Mouse (Mus musculus) adrenal gland (tissue): Measurements from ENCODE around the gene Ankrd52.

ENCODE experiments used
- intact Hi-C: fragments of 180-260 bp; cut with DNase I; formaldehyde crosslinking; loops from one replicate; pipeline ENCODE4 v1.15.1; 2025

Ankrd52 gene

DNA sequence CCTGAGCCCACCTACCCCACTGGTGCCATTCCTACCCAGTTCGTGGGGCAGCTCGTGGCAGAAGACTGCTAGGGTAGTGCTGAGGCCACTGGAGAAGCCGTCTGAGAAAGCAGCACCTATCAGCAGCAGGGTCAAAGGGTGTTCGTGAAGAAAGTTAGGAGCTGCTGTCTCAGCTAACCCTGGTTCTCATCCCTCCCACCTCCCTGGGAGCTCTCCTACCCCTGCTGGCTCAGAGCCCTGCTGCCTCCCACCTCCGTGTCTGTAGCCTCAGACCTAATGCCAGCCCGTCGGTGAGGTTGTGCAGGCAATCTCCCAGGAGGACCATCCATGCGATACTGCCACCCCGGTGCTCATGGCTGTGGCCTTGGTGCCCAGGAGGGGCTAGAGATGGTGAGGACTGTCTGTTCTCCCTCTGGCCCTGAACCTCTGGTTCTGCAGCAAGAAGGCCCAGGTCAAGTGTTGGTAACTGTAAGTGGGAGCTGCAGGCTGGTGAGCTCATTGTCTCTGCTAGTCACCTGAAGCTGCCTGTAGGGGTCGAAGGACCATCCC, 19.9 kb downstream of the Ankrd52 start:
- intact Hi-C loops, result no loop called here

- intact Hi-C loops, result no loop called here
Observed at GRCm38 (mm10) chr10:128397466-128397865, 20.6 kb downstream of the Ankrd52 start.

- intact Hi-C loops, result no loop called here
Observed at GRCm38 (mm10) chr10:128400338-128400737, 23.4 kb downstream of the Ankrd52 start.

GRCm38 (mm10) chr10:128401056-128401455, 24.1 kb downstream of the Ankrd52 start, which contains the start of gene Slc39a5:
Gene Slc39a5, minus strand, starts transcription at chr10:128401229.
- intact Hi-C loops, result no loop called here

GRCm38 (mm10) chr10:128401638-128402037, 24.7 kb downstream of the Ankrd52 start:
- intact Hi-C loops, result no loop called here

DNA sequence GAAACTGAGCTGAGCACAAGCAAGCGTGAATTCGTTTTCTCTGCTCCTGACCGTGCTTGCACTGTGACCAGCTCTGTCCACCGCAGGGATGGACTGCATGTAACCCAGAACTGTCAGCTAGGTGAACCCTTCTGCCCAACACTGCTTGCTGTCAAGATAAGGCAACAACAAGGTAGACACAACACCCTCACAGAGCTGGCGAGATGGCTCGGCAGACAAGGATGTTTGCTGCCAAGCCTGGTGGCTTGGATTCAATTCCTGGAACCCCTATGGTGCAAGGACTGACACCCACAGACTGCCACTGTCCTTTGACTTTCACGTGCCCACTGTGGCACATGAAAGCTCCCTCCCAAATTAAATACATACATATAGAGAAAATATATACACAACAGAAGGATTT, 27.0 kb downstream of the Ankrd52 start:
- intact Hi-C loops, result no loop called here

DNA sequence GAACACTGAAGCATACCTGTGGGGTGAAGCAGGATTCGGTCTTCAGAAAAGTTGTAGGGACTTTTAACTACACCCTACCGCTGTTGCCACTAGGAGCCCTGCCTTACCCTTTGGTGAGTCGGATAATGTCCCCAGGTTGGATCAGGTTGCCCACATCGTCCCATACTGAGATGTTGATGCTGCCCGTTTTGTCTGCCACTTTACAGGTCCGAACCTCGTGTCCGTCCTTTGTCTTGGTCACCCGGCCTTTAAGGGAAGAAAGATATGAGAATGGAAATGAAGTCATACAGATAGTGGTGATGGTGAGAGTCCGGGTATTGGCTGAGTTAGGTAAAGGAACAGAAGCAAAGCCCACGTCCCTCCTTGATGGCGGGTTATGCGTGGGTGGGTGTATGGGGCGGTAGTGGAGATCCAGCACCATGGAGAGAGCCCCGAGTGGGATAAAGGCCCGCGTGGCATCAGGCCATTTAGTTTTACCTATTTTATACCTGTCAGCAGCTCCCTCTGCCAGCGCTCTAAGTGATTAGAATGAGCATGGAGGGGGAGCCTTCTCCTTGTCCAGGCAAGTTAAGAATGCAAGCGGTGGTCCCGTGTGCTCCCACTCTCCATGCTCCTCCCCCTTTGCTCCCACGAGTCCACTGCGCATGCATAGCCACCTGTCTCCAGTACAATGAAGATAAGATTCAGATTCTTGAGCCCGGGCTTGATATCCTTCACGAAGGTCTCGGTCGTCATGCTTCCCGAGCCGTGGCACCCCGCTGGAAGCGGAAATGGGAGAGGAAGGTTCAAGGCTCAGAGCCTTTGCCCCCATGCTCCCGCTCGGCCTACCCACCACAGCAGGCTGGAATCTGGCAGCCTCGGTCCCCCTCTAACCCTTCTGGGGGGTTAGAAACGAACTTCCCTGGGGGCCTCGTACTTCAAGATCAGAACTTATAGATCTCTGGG, 31.9 kb downstream of the Ankrd52 start:
- intact Hi-C loops, result loop anchor here (5.0 kb wide), 1 partner anchor 33 kb away; no protein-coding TSS in a partner anchor

DNA sequence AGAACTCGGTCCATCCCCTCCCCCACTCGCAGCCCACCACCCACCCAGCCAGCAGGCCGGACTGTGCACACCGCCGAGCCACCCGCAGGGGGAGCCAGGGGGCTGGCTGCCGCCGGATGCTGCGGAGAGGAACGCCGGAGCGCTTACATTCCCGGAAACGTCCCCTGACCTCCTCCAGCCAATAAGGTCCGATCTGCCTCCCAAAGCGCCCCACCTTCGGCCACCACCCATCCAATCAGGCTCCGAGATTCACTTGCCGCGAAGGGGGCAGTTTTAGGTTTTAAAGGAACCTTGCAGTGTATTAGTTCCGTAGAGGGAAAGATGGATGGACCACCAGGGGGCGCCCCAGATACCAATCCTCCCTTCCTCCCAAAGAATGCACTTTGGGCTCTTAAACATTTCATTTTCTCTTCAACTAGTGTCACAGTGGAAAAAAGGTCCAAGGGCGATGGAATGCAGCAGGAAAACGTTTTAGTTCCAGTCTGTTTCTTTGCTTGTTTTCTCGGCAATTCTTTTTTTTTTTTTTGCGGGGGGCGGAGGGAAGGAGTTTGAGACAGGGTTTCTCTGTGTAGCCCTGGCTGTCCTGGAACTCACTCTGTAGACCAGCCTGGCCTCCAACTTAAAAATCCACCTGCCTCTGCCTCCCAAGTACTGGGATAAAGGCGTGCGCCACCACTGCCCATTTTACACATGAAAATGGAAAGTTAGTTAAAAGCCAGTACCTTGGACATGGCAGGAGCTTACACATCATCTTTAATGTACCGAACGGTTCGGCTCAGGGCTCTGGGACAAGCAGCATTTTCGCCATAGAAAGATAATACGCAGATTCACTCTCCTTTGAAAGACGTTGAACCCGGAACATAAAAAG, 33.0 kb downstream of the Ankrd52 start:
- intact Hi-C loops, result loop anchor here (5.0 kb wide), 3 partner anchors 32 to 42 kb away; partner anchors contain the start of gene Ankrd52

GRCm38 (mm10) chr10:128410560-128410845, 33.6 kb downstream of the Ankrd52 start:
- intact Hi-C loops, result loop anchor here (5.0 kb wide), 2 partner anchors 33 to 42 kb away; partner anchors contain the start of gene Ankrd52

- intact Hi-C loops, result loop anchor here (5.0 kb wide), 2 partner anchors 34 to 41 kb away; partner anchors contain the start of gene Ankrd52
Observed at GRCm38 (mm10) chr10:128411211-128412054, 34.5 kb downstream of the Ankrd52 start, which contains the start of the genes Nabp2 and Rnf41. Gene Nabp2, minus strand, starts transcription at chr10:128411492. Gene Rnf41, plus strand, starts transcription at chr10:128411657.

DNA sequence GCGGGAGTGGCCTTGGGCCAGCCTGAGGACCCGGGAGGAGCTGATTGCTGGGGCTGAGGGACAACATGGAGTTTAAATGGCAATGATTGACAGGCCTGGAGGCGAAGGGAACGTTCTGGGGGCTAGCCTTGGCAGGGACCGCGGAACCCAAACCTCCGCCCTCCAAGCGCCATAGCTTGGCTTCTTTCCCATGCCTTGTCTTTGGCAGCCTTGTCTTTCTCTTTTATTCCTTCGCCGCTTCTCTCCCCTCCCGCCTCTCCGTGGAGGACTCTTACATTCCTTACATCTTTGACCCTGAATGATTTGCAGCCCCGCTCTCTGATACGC, 35.1 kb downstream of the Ankrd52 start:
- intact Hi-C loops, result loop anchor here (5.0 kb wide), 2 partner anchors 35 to 40 kb away; partner anchors contain the start of gene Ankrd52

- intact Hi-C loops, result loop anchor here (5.0 kb wide), 2 partner anchors 35 to 40 kb away; partner anchors contain the start of gene Ankrd52
Observed at GRCm38 (mm10) chr10:128412558-128412957, 35.6 kb downstream of the Ankrd52 start.

DNA sequence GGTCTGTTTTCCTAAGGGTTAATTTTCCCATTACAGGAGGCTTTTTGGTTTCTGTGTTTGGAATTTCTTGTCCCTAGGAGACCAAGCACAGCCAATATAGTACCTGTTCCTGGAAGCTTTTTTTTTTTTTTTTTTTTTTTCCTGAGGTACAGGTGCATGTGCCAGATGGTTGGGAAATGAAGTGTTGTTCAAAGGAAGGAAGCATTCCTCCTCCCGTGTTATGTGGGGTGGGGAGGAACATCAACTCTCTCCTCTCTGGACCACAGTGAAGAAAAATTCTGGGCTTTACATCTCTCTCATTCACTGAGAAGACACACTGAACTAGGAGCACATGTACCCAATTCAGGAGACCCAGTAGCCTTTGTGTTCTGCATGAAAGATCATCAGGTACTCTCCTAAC, 36.2 kb downstream of the Ankrd52 start:
- intact Hi-C loops, result loop anchor here (5.0 kb wide), 2 partner anchors 36 to 39 kb away; partner anchors contain the start of gene Ankrd52

DNA sequence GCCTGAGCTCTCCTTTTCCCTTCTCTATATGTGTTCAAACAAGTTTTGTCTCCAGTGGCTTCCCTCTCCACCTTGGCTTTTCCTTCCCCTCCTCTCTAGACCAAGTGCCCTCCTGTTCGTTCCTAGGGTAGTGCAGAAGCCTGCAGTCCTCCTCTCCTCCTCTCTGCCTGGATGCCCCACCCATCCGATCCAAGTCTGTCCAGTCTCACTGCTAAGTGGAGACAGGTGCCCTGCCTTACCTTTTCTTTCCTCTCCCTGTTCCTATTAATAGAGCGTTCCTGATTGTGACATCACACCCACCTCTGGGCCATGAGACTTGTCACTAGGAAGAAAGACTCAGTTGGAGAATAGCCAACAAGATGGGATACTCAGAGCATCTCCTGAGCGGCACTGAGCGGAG, 37.9 kb downstream of the Ankrd52 start:
- intact Hi-C loops, result loop anchor here (5.0 kb wide), 2 partner anchors 37 to 38 kb away; partner anchors contain the start of gene Ankrd52

- intact Hi-C loops, result no loop called here
Observed at GRCm38 (mm10) chr10:128422426-128422825, 45.5 kb downstream of the Ankrd52 start.

DNA sequence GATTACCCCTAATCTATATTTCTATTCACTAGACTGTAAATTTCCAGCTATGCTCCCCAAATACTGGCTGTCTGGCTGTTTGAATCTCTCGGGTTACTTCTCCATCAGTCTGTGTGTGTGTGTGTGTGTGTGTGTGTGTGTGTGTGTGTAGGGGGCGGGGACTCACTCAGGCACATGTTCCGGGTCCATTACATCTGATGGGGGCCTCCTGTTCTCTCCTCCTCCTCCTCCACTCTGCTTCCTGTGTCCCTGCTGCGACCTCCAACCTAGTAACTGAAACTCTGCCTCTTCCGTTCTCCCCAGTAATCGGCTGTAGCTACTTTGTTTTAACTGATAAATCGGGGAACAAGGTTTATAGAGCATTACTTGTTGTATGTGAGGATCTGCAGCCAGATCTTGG, 47.7 kb downstream of the Ankrd52 start:
- intact Hi-C loops, result no loop called here

- intact Hi-C loops, result no loop called here
Observed at GRCm38 (mm10) chr10:128425260-128425659, 48.3 kb downstream of the Ankrd52 start.

- intact Hi-C loops, result no loop called here
Observed at GRCm38 (mm10) chr10:128429052-128429451, 52.1 kb downstream of the Ankrd52 start.

DNA sequence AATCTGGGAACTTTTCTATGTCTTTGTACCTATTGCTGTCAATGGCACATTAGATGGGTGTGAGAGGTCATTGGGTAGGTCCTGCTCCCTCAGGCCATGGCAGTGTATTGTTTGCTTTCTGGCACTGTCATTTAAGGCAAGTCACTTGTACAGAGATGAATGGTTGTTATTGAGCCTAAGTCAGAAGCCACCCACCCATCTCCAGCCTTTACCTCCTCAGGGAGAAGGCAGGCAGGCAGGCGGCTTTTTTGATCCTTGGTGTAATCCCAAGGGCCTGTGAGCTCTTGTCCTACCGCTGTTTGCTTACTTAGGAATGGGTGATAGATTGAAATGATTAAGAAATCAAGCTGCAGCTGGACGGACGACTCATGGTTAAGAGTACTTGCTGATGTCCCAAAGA, 52.5 kb downstream of the Ankrd52 start:
- intact Hi-C loops, result no loop called here

DNA sequence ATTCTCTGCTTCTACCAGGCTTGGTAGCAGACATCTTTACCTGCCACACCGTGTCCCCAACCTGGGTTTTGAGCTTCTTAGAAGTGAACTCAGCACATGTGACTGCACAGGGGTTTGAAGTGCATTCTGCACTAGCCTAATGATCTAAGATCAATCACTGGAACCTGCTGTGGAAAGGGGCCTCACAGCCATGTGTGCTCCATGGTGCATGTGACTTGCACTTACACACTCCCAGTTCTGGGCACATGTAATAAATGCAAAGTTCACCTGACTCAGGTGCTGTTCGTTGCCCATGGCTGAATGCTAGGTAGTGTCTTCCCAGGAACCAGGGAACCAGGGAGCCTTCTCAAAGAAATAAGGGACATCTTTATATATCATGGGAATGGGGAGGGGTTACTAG, 56.5 kb downstream of the Ankrd52 start:
- intact Hi-C loops, result no loop called here
